Mouse (Mus musculus): ENCODE data around the gene Rnf150. TPM values are rescaled to one million over a fixed set of nuclear protein-coding genes. Genes with fewer than 3 reads are reported as not detected.

Gene Rnf150
- polyA plus RNA-seq, 1 experiment = 44.9 TPM

DNA sequence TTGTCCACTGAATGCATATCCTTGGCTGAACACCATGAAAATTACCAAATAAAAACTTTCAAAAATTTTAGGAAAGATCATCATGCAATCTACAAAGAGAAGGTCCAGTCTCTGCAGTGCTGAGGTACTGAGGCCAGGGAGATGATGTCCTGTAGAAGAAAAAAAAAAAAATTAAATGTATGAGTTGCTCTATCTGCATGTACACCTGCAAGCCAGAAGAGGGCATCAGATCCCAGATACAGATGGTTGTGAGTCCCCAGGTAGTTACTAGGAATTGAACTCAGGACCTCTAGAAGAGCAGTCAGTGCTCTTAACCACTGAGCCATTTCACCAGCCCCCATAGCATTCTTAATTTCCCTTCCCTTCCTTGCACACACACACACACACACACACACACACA lies 224.4 kb downstream of the Rnf150 start:
- H3K4me3 ChIP-seq (ENCODE audit: insufficient read depth, low read length) = no peak overlapping the region
- peaks cover 32% of the 10 kb centered on the region for H3K4me1 ChIP-seq (ENCODE audit: control insufficient read depth, insufficient read depth, low read length)
- TF ChIP-seq POLR2A (IDR thresholded peaks at IDR 0.05; ENCODE audit: borderline replicate concordance, low read depth, low read length) (no peak), CTCF (IDR thresholded peaks at IDR 0.05; ENCODE audit: low read depth, low read length) (no peak)
- H3K27ac ChIP-seq (ENCODE audit: insufficient read depth, low read depth, low read length) = no peak overlapping the region

DNA sequence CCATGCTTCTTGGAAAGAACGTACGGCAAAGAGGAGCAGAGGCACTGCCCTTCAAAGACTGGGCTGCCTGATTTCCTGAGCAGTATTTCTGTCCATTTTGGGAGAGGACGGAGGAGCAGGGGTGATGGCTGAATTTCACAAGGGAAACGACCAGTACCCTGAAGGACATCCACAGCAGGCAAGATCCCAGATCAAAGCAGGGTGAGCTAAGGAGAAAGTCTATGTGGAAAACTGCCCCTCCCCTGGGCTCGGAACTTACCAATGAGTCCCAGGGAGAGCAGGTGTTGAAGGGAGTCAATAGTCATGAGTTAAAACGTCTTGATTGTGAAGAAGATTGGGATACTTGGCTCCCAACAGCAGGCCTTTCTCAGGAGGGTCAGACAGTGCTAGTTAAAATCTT lies 225.0 kb downstream of the Rnf150 start:
- Histone ChIP-seq H3K27ac (ENCODE audit: insufficient read depth, low read depth, low read length) (no peak overlapping the region), H3K4me3 (ENCODE audit: insufficient read depth, low read length) (no peak overlapping the region)

GRCm38 (mm10) chr8:83089336-83089986 lies 226.3 kb downstream of the Rnf150 start:
- H3K4me3 ChIP-seq (ENCODE audit: insufficient read depth, low read length) = no peak overlapping the region
- TF ChIP-seq CTCF (IDR thresholded peaks at IDR 0.05; ENCODE audit: low read depth, low read length) (no peak), POLR2A (IDR thresholded peaks at IDR 0.05; ENCODE audit: borderline replicate concordance, low read depth, low read length) (no peak)
- H3K27ac ChIP-seq (ENCODE audit: insufficient read depth, low read depth, low read length) = no peak overlapping the region
- H3K4me1 ChIP-seq (ENCODE audit: control insufficient read depth, insufficient read depth, low read length) = peaks cover 32% of the 10 kb centered on the region

More for the DNA sequence above, 225.0 kb downstream of the Rnf150 start:
- TF ChIP-seq POLR2A (IDR thresholded peaks at IDR 0.05; ENCODE audit: borderline replicate concordance, low read depth, low read length) = no peak
- no peak for TF ChIP-seq CTCF (IDR thresholded peaks at IDR 0.05; ENCODE audit: low read depth, low read length)
- H3K4me1 ChIP-seq (ENCODE audit: control insufficient read depth, insufficient read depth, low read length) = peaks cover 32% of the 10 kb centered on the region

- Histone ChIP-seq H3K4me1 (ENCODE audit: control insufficient read depth, insufficient read depth, low read length) (peaks cover 32% of the 10 kb centered on the region), H3K4me3 (ENCODE audit: insufficient read depth, low read length) (no peak overlapping the region), H3K27ac (ENCODE audit: insufficient read depth, low read depth, low read length) (no peak overlapping the region)
- TF ChIP-seq POLR2A (IDR thresholded peaks at IDR 0.05; ENCODE audit: borderline replicate concordance, low read depth, low read length) (no peak), CTCF (IDR thresholded peaks at IDR 0.05; ENCODE audit: low read depth, low read length) (no peak)
Observed at GRCm38 (mm10) chr8:83090446-83090845, 227.3 kb downstream of the Rnf150 start.

DNA sequence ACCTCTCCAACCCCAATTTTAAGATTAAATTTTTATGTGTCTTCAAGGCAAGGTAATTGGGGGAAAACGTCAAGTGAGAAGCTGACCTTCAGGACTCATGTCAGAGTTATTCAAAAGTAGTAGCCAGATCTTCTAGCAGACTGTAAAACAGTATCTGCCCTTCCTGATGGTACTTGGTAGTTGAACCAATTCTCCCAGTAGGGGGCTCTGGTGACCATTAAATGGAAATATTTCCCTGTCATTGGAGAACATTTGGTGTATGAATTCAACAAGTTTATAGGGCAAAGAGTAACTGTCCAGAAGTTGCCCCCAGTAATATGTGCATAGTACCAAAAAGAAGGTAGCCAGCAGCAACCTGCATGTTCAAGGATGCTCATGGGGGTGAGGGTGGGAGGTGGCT lies 236.9 kb downstream of the Rnf150 start:
- TF ChIP-seq CTCF (IDR thresholded peaks at IDR 0.05; ENCODE audit: low read depth, low read length) (no peak), POLR2A (IDR thresholded peaks at IDR 0.05; ENCODE audit: borderline replicate concordance, low read depth, low read length) (no peak)
- H3K4me1 ChIP-seq (ENCODE audit: control insufficient read depth, insufficient read depth, low read length) = peaks cover 23% of the 10 kb centered on the region
- no peak overlapping the region for H3K4me3 ChIP-seq (ENCODE audit: insufficient read depth, low read length)
- no peak overlapping the region for H3K27ac ChIP-seq (ENCODE audit: insufficient read depth, low read depth, low read length)

DNA sequence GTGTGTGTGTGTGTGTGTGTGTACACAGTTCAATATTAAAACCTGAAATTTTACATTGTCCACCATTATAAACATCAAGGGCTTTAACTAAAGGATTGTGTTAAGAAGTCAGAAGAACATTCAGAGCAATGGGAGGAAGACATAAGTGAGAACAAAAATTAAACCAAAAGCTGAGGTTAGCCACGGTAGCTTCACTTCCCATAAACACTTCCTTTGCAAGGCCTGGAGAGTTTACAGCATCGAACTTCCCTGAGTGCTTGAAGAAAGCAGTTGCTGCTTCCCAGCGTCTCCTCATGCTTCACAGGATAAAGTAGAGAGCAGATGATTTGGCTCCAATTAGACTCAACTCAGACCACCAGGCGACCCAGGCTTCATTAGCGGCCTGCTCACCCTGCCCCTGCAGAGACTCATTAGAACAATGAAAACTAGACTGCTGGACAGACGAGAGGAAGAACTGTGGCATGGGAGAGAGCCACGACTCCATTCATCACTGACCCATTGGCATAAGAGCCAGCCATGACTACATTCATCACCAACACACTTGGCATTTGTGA lies 239.9 kb downstream of the Rnf150 start:
- peaks cover 24% of the 10 kb centered on the region for H3K4me1 ChIP-seq (ENCODE audit: control insufficient read depth, insufficient read depth, low read length)
- no peak for TF ChIP-seq POLR2A (IDR thresholded peaks at IDR 0.05; ENCODE audit: borderline replicate concordance, low read depth, low read length)
- no peak for TF ChIP-seq CTCF (IDR thresholded peaks at IDR 0.05; ENCODE audit: low read depth, low read length)
- no peak overlapping the region for H3K4me3 ChIP-seq (ENCODE audit: insufficient read depth, low read length)
- peak overlapping the region; percentile 97 for H3K27ac ChIP-seq (ENCODE audit: insufficient read depth, low read depth, low read length)

DNA sequence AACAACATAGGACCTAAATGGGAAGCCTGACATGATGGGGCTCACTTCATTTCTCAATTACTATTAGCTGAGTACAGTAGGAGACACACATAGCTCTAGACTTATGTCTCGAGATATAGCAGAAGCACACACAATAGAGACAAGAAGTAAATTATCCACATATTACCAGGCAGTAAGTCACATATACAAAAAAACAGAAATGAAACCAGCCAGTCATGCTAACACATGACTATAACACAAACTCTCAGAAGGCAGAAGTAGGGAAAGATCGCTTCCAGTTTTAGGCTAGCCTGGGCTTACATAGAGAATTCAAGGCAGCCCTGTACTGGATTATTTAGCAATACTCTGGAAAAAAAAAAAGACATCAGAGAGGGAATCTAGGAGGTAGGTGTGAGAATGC lies 240.8 kb downstream of the Rnf150 start:
- peaks cover 27% of the 10 kb centered on the region for H3K4me1 ChIP-seq (ENCODE audit: control insufficient read depth, insufficient read depth, low read length)
- peak overlapping the region; percentile 97 for H3K27ac ChIP-seq (ENCODE audit: insufficient read depth, low read depth, low read length)
- TF ChIP-seq CTCF (IDR thresholded peaks at IDR 0.05; ENCODE audit: low read depth, low read length) (no peak), POLR2A (IDR thresholded peaks at IDR 0.05; ENCODE audit: borderline replicate concordance, low read depth, low read length) (no peak)
- no peak overlapping the region for H3K4me3 ChIP-seq (ENCODE audit: insufficient read depth, low read length)

DNA sequence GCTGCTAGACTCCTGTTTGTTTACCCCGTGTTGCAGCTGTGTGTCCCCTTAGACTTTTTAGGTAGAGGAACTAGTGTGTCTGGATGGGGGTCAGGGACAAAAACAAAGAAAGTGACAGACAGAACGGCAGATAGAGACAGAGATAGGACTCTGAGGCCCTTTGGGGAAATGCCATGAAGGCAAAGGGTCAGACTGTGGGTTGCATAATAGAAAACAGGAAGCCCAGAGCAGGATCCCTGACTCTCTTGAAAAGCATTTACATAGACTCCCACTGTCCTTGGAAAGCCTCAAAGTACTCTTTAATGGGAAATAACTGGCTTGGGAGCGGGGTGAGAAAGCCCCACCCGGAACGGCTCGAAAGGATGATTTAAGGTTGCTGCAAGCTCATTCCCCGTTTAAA lies 246.6 kb downstream of the Rnf150 start:
- Histone ChIP-seq H3K4me3 (ENCODE audit: insufficient read depth, low read length) (no peak overlapping the region), H3K27ac (ENCODE audit: insufficient read depth, low read depth, low read length) (peak overlapping the region; percentile 37), H3K4me1 (ENCODE audit: control insufficient read depth, insufficient read depth, low read length) (peaks cover 17% of the 10 kb centered on the region)
- TF ChIP-seq POLR2A (IDR thresholded peaks at IDR 0.05; ENCODE audit: borderline replicate concordance, low read depth, low read length) = no peak
- no peak for TF ChIP-seq CTCF (IDR thresholded peaks at IDR 0.05; ENCODE audit: low read depth, low read length)

DNA sequence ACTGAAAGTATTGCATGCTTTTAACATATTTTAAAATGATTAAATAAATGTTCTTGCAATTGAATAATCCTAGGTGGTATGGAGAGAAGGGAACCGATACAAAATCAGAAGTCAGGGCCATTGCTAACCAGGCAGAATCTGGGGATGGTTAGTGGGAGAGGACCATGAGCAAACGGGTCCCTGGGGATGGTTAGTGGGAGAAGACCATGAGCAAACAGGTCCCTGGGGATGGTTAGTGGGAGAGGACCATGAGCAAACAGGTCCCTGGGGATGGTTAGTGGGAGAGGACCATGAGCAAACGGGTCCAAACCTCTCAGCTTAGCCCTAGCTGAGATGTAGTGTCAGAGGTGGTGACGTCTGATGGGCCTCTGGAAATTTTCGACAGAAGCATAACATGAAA lies 247.0 kb downstream of the Rnf150 start:
- Histone ChIP-seq H3K4me1 (ENCODE audit: control insufficient read depth, insufficient read depth, low read length) (peaks cover 18% of the 10 kb centered on the region), H3K27ac (ENCODE audit: insufficient read depth, low read depth, low read length) (0 out of 2 replicates have a peak overlapping the region, but pooled peaks have one; percentile 12), H3K4me3 (ENCODE audit: insufficient read depth, low read length) (no peak overlapping the region)
- TF ChIP-seq CTCF (IDR thresholded peaks at IDR 0.05; ENCODE audit: low read depth, low read length) (no peak), POLR2A (IDR thresholded peaks at IDR 0.05; ENCODE audit: borderline replicate concordance, low read depth, low read length) (no peak)

DNA sequence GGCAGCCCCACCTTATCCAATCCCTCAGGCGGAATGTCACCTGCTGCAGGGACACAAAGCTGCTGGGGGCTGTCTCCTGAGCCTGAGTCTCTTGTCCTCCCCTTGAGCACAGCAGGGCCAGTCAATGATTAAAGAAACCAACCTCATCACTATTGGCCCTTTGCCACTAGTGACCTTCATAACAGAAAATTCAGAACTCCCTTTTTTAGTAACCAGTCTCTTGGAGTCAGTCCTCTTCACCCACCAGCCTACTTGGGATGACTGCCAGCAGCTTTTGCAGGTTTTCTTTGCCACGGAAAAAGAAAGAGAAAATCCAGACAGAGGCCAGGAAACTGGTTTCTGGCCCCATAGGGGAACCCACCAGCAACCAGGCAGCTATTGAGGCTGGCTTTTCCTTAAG lies 271.9 kb downstream of the Rnf150 start:
- Histone ChIP-seq H3K27ac (ENCODE audit: insufficient read depth, low read depth, low read length) (no peak overlapping the region), H3K4me3 (ENCODE audit: insufficient read depth, low read length) (no peak overlapping the region), H3K4me1 (ENCODE audit: control insufficient read depth, insufficient read depth, low read length) (peaks cover 31% of the 10 kb centered on the region)
- TF ChIP-seq CTCF (IDR thresholded peaks at IDR 0.05; ENCODE audit: low read depth, low read length) (no peak), POLR2A (IDR thresholded peaks at IDR 0.05; ENCODE audit: borderline replicate concordance, low read depth, low read length) (no peak)
